Mouse (Mus musculus) liver, adult 2 months (tissue): ENCODE measurements around the gene Rgs8. TPM values are rescaled to one million over a fixed set of nuclear protein-coding genes. Genes with fewer than 3 reads are reported as not detected.

ENCODE experiments used
- DNase-seq: peaks from one replicate; pipeline ENCODE4 v3.0.0-alpha.2; 2011; ENCODE audit warnings: low read depth, low spot score; ENCODE audit errors: extremely low read depth
- H3K27ac ChIP-seq: fragments of 200-500 bp; replicated peaks from 2 replicates; pipeline ENCODE4 v1.5.1; 2012; ENCODE audit warnings: low read depth, mild to moderate bottlenecking, control low read depth, inconsistent platforms, low read length; ENCODE audit not compliant: insufficient read depth
- H3K27me3 ChIP-seq: fragments of 200-500 bp; 2 replicates; pipeline ENCODE4 v1.6.1; 2012; ENCODE audit warnings: mild to moderate bottlenecking, moderate library complexity, low read length, inconsistent platforms; ENCODE audit not compliant: control insufficient read depth, insufficient read depth
- H3K36me3 ChIP-seq: fragments of 200-500 bp; 2 replicates; pipeline ENCODE4 v1.6.1; 2012; ENCODE audit warnings: low read length, inconsistent platforms; ENCODE audit not compliant: control insufficient read depth, insufficient read depth
- H3K4me1 ChIP-seq: fragments of 200-500 bp; 2 replicates; pipeline ENCODE4 v1.6.1; 2011; ENCODE audit warnings: low read length; ENCODE audit not compliant: control insufficient read depth, insufficient read depth
- H3K4me3 ChIP-seq: fragments of 200-500 bp; 2 replicates; pipeline ENCODE4 v1.5.1; 2011; ENCODE audit warnings: low read depth, mild to moderate bottlenecking, control low read depth, low read length, moderate library complexity; ENCODE audit not compliant: insufficient read depth
- H3K79me2 ChIP-seq: fragments of 200-500 bp; 2 replicates; pipeline ENCODE4 v1.6.1; 2012; ENCODE audit warnings: inconsistent platforms, mild to moderate bottlenecking, low read length, moderate library complexity; ENCODE audit not compliant: control insufficient read depth, insufficient read depth
- H3K9ac ChIP-seq: fragments of 200-500 bp; 2 replicates; pipeline ENCODE4 v1.6.1; 2012; ENCODE audit warnings: low read depth, mild to moderate bottlenecking, control low read depth, inconsistent platforms, low read length
- CTCF ChIP-seq: fragments of 200-500 bp; IDR thresholded peaks from 2 replicates; pipeline ENCODE4 v1.5.1; 2011; ENCODE audit warnings: low read depth, low read length, control low read depth
- POLR2A ChIP-seq: fragments of 200-500 bp; IDR thresholded peaks from 2 replicates; pipeline ENCODE4 v1.6.1; 2011; ENCODE audit warnings: low read length, control low read depth; ENCODE audit not compliant: insufficient read depth; ENCODE audit errors: extremely low read depth
- WGBS: fragments of 180-500 bp; shearing (Covaris S2); methylation state at CpG from one replicate; pipeline ENCODE4 v1.1.7; 2018; 5-methylcytosine and 5-hydroxymethylcytosine counted together
- polyA plus RNA-seq: library from polyadenylated mRNA; depleted of rRNA; stranded (reverse); fragments of >200 nt; gene quantifications from 2 replicates; pipeline ENCODE4 v1.2.3, GENCODE M21; 2012
- total RNA-seq: library from RNA; depleted of rRNA; stranded (reverse); fragments of >200 nt; gene quantifications from 2 replicates; pipeline ENCODE4 v1.2.3, GENCODE M21; 2014

The Rgs8 gene
- total and polyA plus RNA-seq, 2 experiments = 0.09 TPM; not detected in 1

DNA sequence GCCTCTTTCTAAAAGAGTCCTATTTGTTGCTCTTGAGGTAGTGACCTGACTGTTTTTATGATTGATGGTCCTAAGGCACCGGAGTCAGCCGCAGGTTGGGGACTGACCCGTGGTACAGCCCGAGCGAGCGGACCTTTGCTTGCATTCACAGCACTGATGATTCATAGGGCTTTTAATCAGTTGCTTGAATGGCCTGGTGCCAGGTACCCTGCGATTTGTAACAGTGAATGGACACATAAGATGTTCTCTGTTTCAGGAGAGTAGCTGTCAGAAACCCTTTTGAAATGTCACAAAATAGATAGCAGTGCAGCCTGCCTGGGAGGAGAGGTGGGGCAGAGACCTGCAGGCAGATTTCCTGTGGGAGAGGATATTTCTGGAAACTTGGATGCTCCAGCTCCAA is 16.3 kb downstream of the Rgs8 start:
- H3K4me3 ChIP-seq = no peak overlapping the region
- DNase-seq = no peak
- H3K36me3 ChIP-seq = no peaks in the 10 kb centered on the region
- TF ChIP-seq POLR2A (no peak), CTCF (no peak)
- H3K27me3 ChIP-seq = no peaks in the 10 kb centered on the region
- no peaks in the 10 kb centered on the region for H3K79me2 ChIP-seq
- H3K4me1 ChIP-seq = peaks cover 5% of the 10 kb centered on the region
- WGBS = 75% methylated on average over 7 of the region's 7 CpGs
- H3K9ac ChIP-seq = no peak overlapping the region
- H3K27ac ChIP-seq = no peak overlapping the region

DNA sequence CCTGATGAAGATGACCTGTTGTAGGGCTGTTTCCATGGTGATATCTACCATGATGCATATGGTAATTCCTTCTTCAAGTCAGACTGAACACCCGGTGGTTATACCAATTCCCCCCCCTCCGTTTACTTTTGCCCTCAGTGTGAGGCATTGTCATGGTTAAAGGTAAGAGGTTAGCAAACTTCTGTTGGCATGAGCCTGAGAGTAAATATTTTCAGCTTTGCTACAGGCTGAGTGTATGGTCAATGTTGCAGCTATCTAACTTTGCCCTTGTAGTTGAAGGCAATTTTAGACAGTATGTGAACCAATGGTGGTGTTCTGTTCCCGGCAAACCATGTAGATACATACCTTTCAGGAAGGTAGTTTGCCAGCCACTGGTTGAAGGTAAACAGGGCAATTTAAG is 16.9 kb downstream of the Rgs8 start:
- Histone ChIP-seq H3K36me3 (no peaks in the 10 kb centered on the region), H3K27me3 (no peaks in the 10 kb centered on the region), H3K4me1 (peaks cover 5% of the 10 kb centered on the region), H3K4me3 (no peak overlapping the region), H3K79me2 (no peaks in the 10 kb centered on the region), H3K27ac (no peak overlapping the region), H3K9ac (no peak overlapping the region)
- TF ChIP-seq CTCF (no peak), POLR2A (no peak)
- 13% methylated on average over 3 of the region's 3 CpGs for WGBS
- DNase-seq = peak; percentile 65

DNA sequence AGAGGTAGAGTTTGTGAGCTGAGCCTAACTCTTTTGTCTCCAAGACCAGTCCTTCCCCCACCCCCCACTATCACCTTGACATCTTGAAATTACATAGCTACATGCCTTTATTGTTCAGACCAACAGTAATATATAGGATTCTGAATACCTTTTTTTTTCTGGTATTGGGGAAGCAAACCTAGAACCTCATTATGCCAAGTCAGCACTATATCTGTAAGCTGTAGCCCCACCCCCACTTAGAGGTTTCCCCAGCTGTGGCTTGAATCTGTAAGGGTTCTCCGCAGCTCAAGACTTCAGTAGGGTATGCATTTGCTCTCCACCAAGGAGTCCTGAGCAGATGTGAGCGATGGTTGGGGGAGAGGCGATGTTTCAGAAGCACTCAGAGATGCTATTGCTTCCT is 18.5 kb downstream of the Rgs8 start:
- DNase-seq = no peak
- Histone ChIP-seq H3K4me1 (peaks cover 5% of the 10 kb centered on the region), H3K9ac (no peak overlapping the region), H3K36me3 (no peaks in the 10 kb centered on the region), H3K79me2 (no peaks in the 10 kb centered on the region), H3K27ac (no peak overlapping the region), H3K4me3 (no peak overlapping the region), H3K27me3 (no peaks in the 10 kb centered on the region)
- no peak for TF ChIP-seq CTCF
- WGBS = 91% methylated on average over 3 of the region's 3 CpGs

DNA sequence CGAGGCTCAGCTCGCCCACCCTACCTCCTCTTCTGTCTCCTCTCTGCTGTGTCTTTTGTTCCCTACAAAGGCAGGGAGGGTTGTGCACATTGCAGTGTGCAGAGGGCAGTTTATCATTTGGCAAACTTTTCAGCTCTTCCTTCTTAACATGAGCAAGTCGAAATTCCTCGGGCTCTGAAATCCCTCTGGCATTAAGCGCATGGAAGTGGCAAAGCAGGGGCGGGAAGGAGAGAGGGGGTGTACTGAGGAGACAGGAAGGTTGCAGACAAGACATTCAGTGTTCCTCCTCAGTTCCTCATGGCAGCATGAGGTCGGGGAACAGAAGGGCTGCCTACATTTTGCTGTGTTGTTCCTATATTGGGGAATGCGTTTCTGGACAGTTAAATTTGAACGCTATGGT is 19.9 kb downstream of the Rgs8 start:
- no peak overlapping the region for H3K9ac ChIP-seq
- peaks cover 5% of the 10 kb centered on the region for H3K4me1 ChIP-seq
- no peak overlapping the region for H3K27ac ChIP-seq
- no peaks in the 10 kb centered on the region for H3K79me2 ChIP-seq
- H3K4me3 ChIP-seq = no peak overlapping the region
- no peaks in the 10 kb centered on the region for H3K27me3 ChIP-seq
- 76% methylated on average over 9 of the region's 9 CpGs for WGBS
- no peaks in the 10 kb centered on the region for H3K36me3 ChIP-seq
- DNase-seq = no peak
- TF ChIP-seq CTCF (no peak), POLR2A (no peak)

- H3K36me3 ChIP-seq = no peaks in the 10 kb centered on the region
- TF ChIP-seq POLR2A (no peak), CTCF (no peak)
- no peak overlapping the region for H3K9ac ChIP-seq
- H3K27ac ChIP-seq = no peak overlapping the region
- no peak for DNase-seq
- H3K79me2 ChIP-seq = no peaks in the 10 kb centered on the region
- 83% methylated on average over 12 of the region's 12 CpGs for WGBS
- no peak overlapping the region for H3K4me3 ChIP-seq
- peaks cover 5% of the 10 kb centered on the region for H3K4me1 ChIP-seq
- no peaks in the 10 kb centered on the region for H3K27me3 ChIP-seq
Observed at GRCm38 (mm10) chr1:153673900-153674299, 21.1 kb downstream of the Rgs8 start.

DNA sequence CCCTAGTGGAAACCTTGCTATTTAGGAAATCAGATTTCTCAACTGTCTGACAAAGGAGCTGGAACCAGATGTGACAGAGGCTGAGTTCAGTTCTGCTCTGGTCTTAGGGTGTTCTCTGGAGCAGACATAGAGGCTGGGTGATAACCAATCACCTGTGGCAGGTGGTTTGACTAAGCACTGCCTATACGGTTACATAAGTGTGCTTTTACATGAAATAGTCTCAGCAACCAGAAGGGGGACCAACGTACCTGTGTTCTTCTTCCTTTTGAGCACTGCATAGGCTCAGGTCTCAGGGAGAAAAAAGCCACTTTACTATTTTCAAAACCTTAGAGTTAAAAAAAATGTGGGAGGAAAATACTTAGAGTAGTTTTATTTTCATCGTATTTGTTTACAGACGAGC is 22.8 kb downstream of the Rgs8 start:
- H3K79me2 ChIP-seq = no peaks in the 10 kb centered on the region
- H3K36me3 ChIP-seq = no peaks in the 10 kb centered on the region
- WGBS = 75% methylated on average over 4 of the region's 4 CpGs
- no peak overlapping the region for H3K27ac ChIP-seq
- no peak overlapping the region for H3K4me3 ChIP-seq
- H3K9ac ChIP-seq = no peak overlapping the region
- peaks cover 6% of the 10 kb centered on the region for H3K4me1 ChIP-seq
- no peaks in the 10 kb centered on the region for H3K27me3 ChIP-seq
- no peak for DNase-seq
- no peak for TF ChIP-seq CTCF
- no peak for TF ChIP-seq POLR2A
